Mouse (Mus musculus) midbrain, embryonic 13.5 days (tissue): ENCODE measurements at regions not wholly inside any gene's neighbourhood (a gene's known extent, or its start where the extent isn't known, plus 50 kb on each side); places are given as distances from the start of the nearest gene placed in this dataset.

Experiments used
- ATAC-seq: fragments of 200-750 bp; cut with Nextera tagmentation; 2 replicates; pipeline ENCODE4 v1.8.0; 2017; ENCODE audit warnings: mild to moderate bottlenecking, moderate TSS enrichment, moderate library complexity
- H3K27ac ChIP-seq: fragments of 300-500 bp; sonication (generic); 2 replicates; pipeline ENCODE4 v1.5.1; 2015; ENCODE audit warnings: inconsistent platforms, mild to moderate bottlenecking, moderate library complexity
- H3K27me3 ChIP-seq: fragments of 300-500 bp; sonication (generic); 2 replicates; pipeline ENCODE4 v1.6.1; 2015; ENCODE audit warnings: mild to moderate bottlenecking, inconsistent platforms
- H3K36me3 ChIP-seq: fragments of 300-500 bp; sonication (generic); 2 replicates; pipeline ENCODE4 v1.6.1; 2015; ENCODE audit warnings: mild to moderate bottlenecking, inconsistent platforms
- H3K4me1 ChIP-seq: fragments of 300-500 bp; sonication (generic); replicated peaks from 2 replicates; pipeline ENCODE4 v1.6.1; 2015; ENCODE audit warnings: inconsistent platforms
- H3K4me2 ChIP-seq: fragments of 300-500 bp; sonication (generic); replicated peaks from 2 replicates; pipeline ENCODE4 v1.6.1; 2015; ENCODE audit warnings: moderate library complexity, mild to moderate bottlenecking, inconsistent platforms
- H3K4me3 ChIP-seq: fragments of 300-500 bp; sonication (generic); replicated peaks from 2 replicates; pipeline ENCODE4 v1.5.1; 2015; ENCODE audit warnings: mild to moderate bottlenecking, inconsistent platforms
- H3K9ac ChIP-seq: fragments of 300-500 bp; sonication (generic); replicated peaks from 2 replicates; pipeline ENCODE4 v1.6.1; 2015; ENCODE audit warnings: mild to moderate bottlenecking, inconsistent platforms
- H3K9me3 ChIP-seq: fragments of 300-500 bp; sonication (generic); 2 replicates; pipeline ENCODE4 v1.6.1; 2016; ENCODE audit warnings: mild to moderate bottlenecking, inconsistent platforms
- WGBS: fragments of 180-500 bp; shearing (Covaris S2); methylation state at CpG from one replicate; pipeline ENCODE4 v1.1.7; 2015; 5-methylcytosine and 5-hydroxymethylcytosine counted together

DNA sequence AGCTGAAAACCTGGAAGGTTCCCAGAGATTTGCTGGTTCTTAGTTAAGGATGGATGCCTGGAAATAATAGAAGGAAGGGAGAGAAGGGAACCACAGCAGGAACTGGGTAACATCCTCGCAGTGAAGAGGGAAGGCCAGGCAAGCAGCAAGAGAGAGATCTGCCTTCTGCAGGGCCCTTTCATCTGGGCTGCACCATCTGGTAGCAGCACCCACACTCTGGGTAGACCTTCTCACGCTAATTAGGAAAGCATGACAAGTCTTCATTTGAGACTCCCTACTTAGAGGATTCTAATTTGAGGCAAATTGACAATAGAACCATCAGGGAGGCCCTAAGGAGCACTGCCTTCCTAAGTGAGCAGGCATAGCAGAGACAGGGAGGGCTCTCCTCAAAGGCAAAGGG lies 153.3 kb downstream of the Med10 start:
- H3K4me2 ChIP-seq, result no peak overlapping the region
- H3K36me3 ChIP-seq, result no peaks in the 10 kb centered on the region
- no peak overlapping the region for H3K9ac ChIP-seq
- H3K9me3 ChIP-seq, result no peaks in the 10 kb centered on the region
- 34% methylated on average over 2 of the region's 2 CpGs for WGBS
- no peaks in the 10 kb centered on the region for H3K4me1 ChIP-seq
- no peak overlapping the region for H3K27ac ChIP-seq
- no peak overlapping the region for H3K4me3 ChIP-seq
- no peak for ATAC-seq
- no peaks in the 10 kb centered on the region for H3K27me3 ChIP-seq

DNA sequence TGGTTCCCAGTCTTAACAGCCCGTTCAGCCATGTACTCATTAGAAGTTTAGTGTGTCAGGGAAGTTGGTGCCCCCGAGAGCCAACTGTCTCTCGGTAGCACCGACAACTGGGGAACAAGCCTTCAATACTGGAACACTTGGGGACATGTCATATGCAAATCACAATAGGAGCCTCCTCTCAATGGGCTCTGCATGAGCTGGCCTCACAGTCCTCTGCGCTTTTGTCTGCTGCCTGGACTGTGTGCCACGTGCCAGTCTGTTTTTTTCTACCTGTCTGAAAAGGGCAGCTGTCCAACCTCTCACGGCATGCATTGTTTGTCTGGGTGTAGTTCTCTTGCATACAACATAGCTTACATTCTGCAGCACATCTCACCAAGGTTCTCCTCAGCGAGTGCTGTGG lies 161.7 kb downstream of the Med10 start:
- WGBS, result 30% methylated on average over 8 of the region's 8 CpGs
- ATAC-seq, result no peak
- Histone ChIP-seq H3K4me2 (no peak overlapping the region), H3K9me3 (no peaks in the 10 kb centered on the region), H3K36me3 (no peaks in the 10 kb centered on the region), H3K27ac (no peak overlapping the region), H3K4me3 (no peak overlapping the region), H3K4me1 (0 out of 2 replicates have a peak, but pooled peaks cover 7% of the 10 kb centered on the region), H3K9ac (no peak overlapping the region), H3K27me3 (no peaks in the 10 kb centered on the region)

DNA sequence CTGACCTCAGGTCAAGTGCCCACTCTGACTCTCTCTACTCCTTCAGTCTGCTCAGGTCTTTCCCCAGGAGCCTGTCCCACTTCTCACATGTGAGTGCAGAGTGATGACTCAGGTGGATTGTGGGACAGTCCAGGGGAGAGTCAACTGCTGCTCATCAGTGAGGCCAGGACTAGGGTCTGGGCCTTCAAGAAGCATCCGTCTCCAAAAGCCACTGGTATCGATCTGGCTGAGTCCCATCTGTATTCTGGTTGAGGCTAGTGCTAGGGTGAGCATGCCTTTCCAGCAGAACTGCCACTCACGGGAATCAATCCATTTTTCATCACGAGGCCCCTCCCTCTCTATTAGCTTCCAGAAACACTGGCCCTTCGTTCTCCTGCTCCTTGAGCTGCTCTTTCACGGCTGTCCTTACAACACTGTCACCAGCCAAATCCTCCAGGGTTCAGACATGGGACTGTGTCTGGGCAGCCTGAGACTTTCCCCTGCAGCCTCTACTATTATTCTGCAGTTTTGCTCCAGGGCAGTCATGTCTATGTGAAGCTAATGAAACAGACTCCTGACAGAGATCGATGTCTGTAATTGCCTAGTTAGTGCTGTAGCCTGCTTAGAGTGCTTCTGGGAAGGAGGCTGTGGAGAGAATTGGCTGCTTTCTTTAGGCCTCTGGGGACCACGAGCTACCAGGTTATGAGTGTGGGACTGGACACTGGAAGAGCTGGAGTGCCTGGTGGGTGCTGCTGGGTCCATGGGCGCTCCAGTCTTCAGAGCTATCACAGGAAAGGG lies 169.3 kb downstream of the Med10 start:
- Histone ChIP-seq H3K9me3 (no peaks in the 10 kb centered on the region), H3K36me3 (no peaks in the 10 kb centered on the region), H3K4me2 (no peak overlapping the region), H3K4me3 (no peak overlapping the region), H3K9ac (no peak overlapping the region), H3K27ac (peak overlapping the region; percentile 20; the same call in 1 of the 2 replicates), H3K27me3 (no peaks in the 10 kb centered on the region), H3K4me1 (0 out of 2 replicates have a peak, but pooled peaks cover 9% of the 10 kb centered on the region)
- peak; percentile 74 for ATAC-seq
- 76% methylated on average over 9 of the region's 9 CpGs for WGBS

DNA sequence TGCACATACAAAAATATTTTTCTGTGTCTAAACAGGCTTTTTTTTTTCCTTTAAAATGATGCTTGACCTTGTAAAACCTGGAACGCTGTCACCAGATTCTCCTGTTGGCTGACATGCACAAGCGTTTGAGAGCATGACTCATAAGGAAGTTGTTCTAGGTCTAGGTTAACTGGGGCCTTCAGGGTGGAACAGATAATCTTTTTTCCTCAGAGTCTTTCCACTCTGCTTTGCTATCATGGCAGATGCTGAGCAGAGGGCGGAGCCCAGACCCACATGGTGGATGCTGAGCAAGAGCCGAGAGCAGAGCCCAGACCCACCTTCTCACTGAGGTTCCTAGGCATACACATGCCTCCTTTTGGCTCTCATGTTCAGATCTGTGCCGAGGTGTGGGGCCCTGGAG lies 172.6 kb downstream of the Med10 start:
- WGBS, result 86% methylated on average over 5 of the region's 5 CpGs
- no peak for ATAC-seq
- Histone ChIP-seq H3K4me3 (no peak overlapping the region), H3K36me3 (no peaks in the 10 kb centered on the region), H3K9ac (no peak overlapping the region), H3K27ac (no peak overlapping the region), H3K4me1 (0 out of 2 replicates have a peak, but pooled peaks cover 9% of the 10 kb centered on the region), H3K9me3 (no peaks in the 10 kb centered on the region), H3K4me2 (no peak overlapping the region), H3K27me3 (no peaks in the 10 kb centered on the region)

DNA sequence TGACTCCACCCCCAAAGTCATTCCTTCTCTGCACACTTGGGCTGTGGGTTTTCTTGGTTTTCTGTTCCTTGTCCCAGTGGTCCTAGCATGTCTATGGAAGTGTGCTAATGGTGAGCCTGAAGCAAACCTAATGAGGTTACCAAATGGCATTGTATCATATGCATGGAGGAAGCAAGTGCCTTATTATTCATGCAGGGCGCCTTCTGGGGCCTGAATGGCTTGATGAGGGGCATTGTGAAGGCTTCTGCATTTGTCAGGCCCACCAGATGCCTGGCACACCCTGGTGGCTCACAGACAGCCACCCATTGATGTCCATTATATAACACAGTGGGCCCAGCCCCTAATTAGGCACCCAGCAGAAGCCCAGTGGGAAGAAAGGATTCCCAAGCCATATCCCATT lies 182.0 kb downstream of the Med10 start:
- no peaks in the 10 kb centered on the region for H3K27me3 ChIP-seq
- peaks cover 31% of the 10 kb centered on the region for H3K4me1 ChIP-seq
- H3K9ac ChIP-seq, result no peak overlapping the region
- H3K36me3 ChIP-seq, result no peaks in the 10 kb centered on the region
- no peak overlapping the region for H3K4me2 ChIP-seq
- peak overlapping the region; percentile 44; the same call in 1 of the 2 replicates for H3K27ac ChIP-seq
- peak; percentile 54 for ATAC-seq
- H3K4me3 ChIP-seq, result no peak overlapping the region
- WGBS, result 52% methylated on average over 1 of the region's 1 CpGs
- no peaks in the 10 kb centered on the region for H3K9me3 ChIP-seq

DNA sequence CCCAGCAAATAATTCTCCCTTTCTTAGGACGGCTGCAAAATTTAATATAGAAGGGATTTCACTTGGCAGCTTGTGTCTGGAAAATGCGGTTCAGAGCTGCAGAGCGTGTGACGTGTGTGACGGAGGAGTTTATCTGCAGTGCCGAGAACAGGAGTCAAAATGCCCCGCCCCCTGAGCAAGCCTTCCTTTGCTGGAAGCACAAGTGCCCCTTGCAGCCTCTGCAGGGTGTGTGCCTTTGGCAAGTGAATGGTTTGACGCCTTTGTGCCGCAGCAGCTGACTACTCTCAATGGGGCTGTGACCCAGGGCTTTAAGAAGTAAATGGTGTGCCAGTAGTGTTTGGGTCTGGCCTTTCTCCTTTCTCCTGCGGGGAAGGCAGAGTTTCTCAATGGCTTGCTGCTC lies 185.0 kb downstream of the Med10 start:
- Histone ChIP-seq H3K27ac (peak overlapping the region; percentile 81), H3K36me3 (no peaks in the 10 kb centered on the region), H3K4me1 (peaks cover 40% of the 10 kb centered on the region), H3K9me3 (no peaks in the 10 kb centered on the region), H3K27me3 (no peaks in the 10 kb centered on the region), H3K4me2 (peak overlapping the region; percentile 10; the same call in 1 of the 2 replicates), H3K9ac (no peak overlapping the region), H3K4me3 (no peak overlapping the region)
- WGBS, result 7% methylated on average over 10 of the region's 10 CpGs
- peak; percentile 71 for ATAC-seq

DNA sequence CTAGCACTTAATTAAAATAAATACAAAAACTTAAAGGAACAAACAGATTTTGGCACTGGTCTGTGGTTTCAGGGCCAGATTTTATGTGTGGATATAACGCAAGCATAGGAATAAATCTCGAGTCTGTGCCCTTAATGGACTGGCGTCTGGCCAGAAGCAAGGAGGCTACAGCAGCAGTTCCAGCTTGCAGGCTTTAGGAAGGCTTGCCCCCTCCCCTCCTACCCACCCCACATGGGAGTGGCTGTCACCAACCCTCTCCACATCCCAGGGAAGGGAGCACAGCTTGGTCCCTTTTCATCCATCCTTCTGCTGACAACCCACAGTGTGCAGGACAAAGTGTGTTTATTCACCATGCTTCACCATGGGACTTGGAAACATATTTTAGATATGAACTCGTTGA lies 186.1 kb downstream of the Med10 start:
- Histone ChIP-seq H3K4me1 (peaks cover 40% of the 10 kb centered on the region), H3K4me2 (no peak overlapping the region), H3K27ac (no peak overlapping the region), H3K9me3 (no peaks in the 10 kb centered on the region), H3K36me3 (no peaks in the 10 kb centered on the region), H3K27me3 (no peaks in the 10 kb centered on the region), H3K9ac (no peak overlapping the region), H3K4me3 (no peak overlapping the region)
- WGBS, result 54% methylated on average over 4 of the region's 4 CpGs
- ATAC-seq, result peak; percentile 44; the same call in 1 of the 2 replicates

DNA sequence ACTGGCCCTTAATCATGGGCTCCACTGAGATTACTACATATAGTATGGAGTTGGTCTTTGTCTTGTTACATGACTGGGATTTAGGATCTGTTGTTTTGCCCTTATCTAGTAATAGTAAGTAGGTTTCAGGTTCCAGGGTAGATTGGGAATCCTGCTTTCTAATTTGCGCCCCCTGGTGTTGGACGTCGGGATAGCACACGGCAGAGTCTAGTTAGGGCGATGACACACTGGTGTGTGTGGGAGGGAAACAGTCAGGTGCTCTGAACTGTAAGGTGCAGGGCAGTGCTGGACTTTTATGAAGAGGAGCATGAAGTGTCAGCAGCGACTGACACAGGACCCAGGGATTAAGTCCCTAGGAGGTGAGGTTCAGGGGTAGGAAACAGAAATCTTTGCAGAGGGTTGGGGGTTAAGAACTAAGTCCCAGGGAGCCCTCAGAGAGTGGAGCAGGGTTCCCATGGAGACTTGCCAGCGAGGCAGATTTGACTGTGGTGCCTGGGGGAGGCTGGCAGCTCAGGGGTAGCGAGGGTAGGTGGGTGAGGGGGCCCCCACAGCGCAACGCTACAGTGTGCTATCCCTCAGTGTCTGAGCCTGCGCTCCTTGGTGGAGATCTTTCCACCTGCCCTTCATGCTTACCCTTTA lies 189.2 kb downstream of the Med10 start:
- ATAC-seq, result peak; percentile 55
- peaks cover 32% of the 10 kb centered on the region for H3K4me1 ChIP-seq
- WGBS, result 26% methylated on average over 11 of the region's 11 CpGs
- no peaks in the 10 kb centered on the region for H3K36me3 ChIP-seq
- H3K9ac ChIP-seq, result no peak overlapping the region
- H3K4me2 ChIP-seq, result peak overlapping the region; percentile 11; the same call in 1 of the 2 replicates
- no peak overlapping the region for H3K4me3 ChIP-seq
- no peak overlapping the region for H3K27ac ChIP-seq
- H3K9me3 ChIP-seq, result no peaks in the 10 kb centered on the region
- no peaks in the 10 kb centered on the region for H3K27me3 ChIP-seq

DNA sequence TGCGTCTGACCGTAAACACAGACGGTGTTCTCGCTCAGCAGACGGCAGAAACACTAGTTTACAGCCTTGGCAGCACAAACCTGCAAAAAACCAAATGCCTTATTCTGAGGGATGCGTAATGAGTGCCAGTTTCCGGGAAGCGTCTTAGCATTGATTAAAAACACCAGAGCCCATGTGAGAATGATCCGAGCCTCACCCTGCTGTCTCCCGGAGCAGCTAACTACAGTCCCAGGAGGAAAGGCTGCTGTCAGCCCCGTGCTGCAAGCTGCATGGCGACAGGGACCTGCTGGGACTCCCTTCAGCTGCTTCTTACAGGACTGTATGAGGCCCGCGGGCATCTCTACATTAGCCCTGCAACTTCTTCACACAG lies 189.7 kb downstream of the Med10 start:
- H3K9me3 ChIP-seq, result no peaks in the 10 kb centered on the region
- 50% methylated on average over 14 of the region's 14 CpGs for WGBS
- peaks cover 27% of the 10 kb centered on the region for H3K4me1 ChIP-seq
- no peaks in the 10 kb centered on the region for H3K27me3 ChIP-seq
- ATAC-seq, result no peak
- no peak overlapping the region for H3K27ac ChIP-seq
- H3K36me3 ChIP-seq, result no peaks in the 10 kb centered on the region
- H3K4me3 ChIP-seq, result no peak overlapping the region
- peak overlapping the region; percentile 11 for H3K4me2 ChIP-seq
- H3K9ac ChIP-seq, result no peak overlapping the region

DNA sequence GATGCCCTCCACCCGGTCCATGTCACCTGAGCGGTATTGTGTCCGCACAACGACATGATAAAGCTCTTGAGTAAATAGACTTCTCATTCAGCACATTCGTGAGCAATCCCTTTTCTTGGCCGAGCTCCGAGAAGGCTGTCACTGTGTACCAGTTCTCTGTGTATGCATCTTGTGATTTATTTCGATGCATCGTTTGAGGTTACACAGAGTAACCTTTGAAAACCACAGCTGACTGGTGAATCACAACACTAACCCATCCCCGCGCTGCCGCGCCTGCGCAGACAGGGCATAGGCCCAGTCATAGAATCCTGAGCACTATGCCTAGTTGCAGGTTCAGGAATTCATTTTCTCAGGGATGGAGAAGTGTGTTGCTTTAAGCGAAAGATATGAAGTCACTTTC lies 201.4 kb downstream of the Med10 start:
- no peaks in the 10 kb centered on the region for H3K9me3 ChIP-seq
- no peak for ATAC-seq
- H3K27me3 ChIP-seq, result 0 out of 2 replicates have a peak, but pooled peaks cover 9% of the 10 kb centered on the region
- no peaks in the 10 kb centered on the region for H3K36me3 ChIP-seq
- no peak overlapping the region for H3K9ac ChIP-seq
- no peaks in the 10 kb centered on the region for H3K4me1 ChIP-seq
- 85% methylated on average over 15 of the region's 15 CpGs for WGBS
- no peak overlapping the region for H3K4me2 ChIP-seq
- H3K27ac ChIP-seq, result no peak overlapping the region
- H3K4me3 ChIP-seq, result no peak overlapping the region

DNA sequence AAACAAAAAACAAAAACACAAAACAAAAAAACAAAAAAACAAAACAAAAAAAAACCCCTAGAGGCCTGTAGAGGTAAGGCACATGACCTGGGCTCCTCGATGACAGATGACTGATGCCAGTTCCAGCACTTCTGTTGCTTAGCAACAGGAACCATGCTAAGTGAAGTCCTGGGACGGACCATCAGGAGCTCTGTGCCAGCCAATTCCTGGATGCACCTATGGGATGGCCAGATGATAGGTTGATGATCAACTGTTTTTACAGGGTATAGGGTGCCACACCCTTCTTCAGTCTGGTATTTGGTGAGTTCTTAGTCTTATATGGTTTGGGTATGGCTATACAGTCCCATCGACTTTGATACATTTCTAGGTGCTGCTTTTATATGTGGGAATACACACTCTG lies 209.9 kb downstream of the Med10 start:
- H3K4me1 ChIP-seq, result peaks cover 8% of the 10 kb centered on the region
- 31% methylated on average over 3 of the region's 3 CpGs for WGBS

DNA sequence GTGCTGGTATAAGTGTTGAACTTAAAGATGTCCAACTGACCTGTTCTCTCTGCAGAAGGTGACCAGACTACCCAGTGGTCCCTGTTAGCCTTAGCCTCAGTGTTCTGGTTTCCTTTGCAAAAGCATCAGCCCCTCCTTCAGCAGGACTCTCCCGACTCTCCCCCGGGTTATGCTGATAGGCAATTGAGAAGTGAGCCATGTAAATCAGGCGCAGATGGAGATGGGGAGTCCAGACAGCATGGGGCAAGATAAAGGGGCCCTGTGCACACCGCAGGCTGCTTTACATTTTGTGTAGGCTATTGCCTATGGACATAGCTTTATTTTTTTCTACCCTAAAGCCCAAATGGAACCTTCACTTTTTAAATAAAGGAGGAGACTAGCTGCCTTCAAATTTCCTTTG lies 213.0 kb downstream of the Med10 start:
- H3K9ac ChIP-seq, result no peak overlapping the region
- no peak overlapping the region for H3K4me2 ChIP-seq
- 0 out of 2 replicates have a peak, but pooled peaks cover 2% of the 10 kb centered on the region for H3K27me3 ChIP-seq
- no peak overlapping the region for H3K4me3 ChIP-seq
- no peaks in the 10 kb centered on the region for H3K36me3 ChIP-seq
- peaks cover 10% of the 10 kb centered on the region for H3K4me1 ChIP-seq
- H3K9me3 ChIP-seq, result no peaks in the 10 kb centered on the region
- WGBS, result 38% methylated on average over 4 of the region's 4 CpGs
- no peak for ATAC-seq
- no peak overlapping the region for H3K27ac ChIP-seq

More for the DNA sequence above, 209.9 kb downstream of the Med10 start:
- H3K36me3 ChIP-seq, result no peaks in the 10 kb centered on the region
- peak; percentile 64 for ATAC-seq
- no peak overlapping the region for H3K27ac ChIP-seq
- no peaks in the 10 kb centered on the region for H3K9me3 ChIP-seq
- no peak overlapping the region for H3K4me2 ChIP-seq
- H3K27me3 ChIP-seq, result peaks cover 6% of the 10 kb centered on the region; the same call in 1 of the 2 replicates
- no peak overlapping the region for H3K9ac ChIP-seq
- no peak overlapping the region for H3K4me3 ChIP-seq
